Mouse (Mus musculus) T-helper 17 cell (primary cell): ENCODE results near the gene Tspyl4.

Source experiments
- in situ Hi-C, 2 experiments: fragments of 300-600 bp; cut with MboI, MseI; formaldehyde crosslinking; loops; 1 replicate in 1 of 2; 2 replicates in 1 of 2; pipeline ENCODE4 v1.15.1; 2025; ENCODE audit warnings: high pct_unique_total_duplicates in 2 of 2

Gene Tspyl4

DNA sequence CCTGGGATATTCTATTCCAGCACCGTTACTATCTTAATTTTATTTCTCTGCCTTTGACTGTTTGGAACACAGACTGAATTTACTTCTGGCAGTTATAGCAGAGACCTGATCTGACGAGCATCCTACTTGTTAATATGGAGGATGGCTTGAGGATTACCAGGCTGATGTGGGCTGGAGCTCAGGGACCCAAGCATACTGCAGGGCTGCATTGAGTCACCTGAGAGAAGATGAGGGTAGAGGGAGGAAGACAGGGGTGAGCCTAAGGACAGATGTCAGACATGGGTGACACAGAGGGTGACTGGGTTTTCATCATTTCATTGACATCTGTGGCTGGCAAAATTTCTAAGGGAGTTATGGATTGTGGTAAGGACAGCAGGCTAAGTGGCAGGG, 20.0 kb downstream of the Tspyl4 start:
- in situ Hi-C loops, result no loop called here

DNA sequence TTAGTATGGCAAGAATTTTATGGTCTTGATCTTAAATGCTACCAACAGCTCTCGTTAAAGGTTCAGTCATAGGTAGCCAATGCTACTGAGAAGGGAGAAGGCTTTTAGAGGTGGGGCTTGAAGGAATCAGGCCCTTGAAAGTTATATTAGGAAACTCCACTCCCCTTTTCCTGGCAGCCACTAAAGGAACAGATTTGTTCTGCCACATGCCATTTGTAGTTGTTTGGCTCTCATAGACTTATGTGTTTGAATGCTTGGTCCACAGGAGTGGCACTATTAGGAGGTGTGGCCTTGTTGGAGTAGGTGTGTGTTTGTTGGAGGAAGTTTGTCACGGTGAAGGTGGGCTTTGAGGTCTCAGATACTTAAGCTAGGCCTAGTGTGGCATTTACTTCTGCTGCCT, 23.6 kb downstream of the Tspyl4 start:
- in situ Hi-C loops, result no loop called here

DNA sequence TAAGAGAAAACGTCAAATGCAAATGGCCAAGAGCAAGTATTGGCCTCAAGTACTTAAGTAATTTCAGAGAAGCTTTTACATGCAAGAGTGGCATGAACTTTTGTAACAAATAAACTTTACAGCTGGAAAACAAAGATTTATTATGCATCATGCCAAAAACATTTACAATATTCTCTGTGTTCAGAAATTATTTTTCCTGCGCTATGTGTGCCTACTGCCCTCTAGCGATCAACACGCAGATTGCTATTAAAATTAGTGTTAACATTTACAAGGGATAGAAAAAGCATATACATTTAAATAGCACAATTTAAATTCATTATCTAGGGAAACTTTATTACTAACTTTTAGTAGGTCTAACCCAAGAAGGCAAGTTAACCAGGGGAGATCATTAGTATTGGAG, 29.5 kb downstream of the Tspyl4 start:
- in situ Hi-C loops, result no loop called here

DNA sequence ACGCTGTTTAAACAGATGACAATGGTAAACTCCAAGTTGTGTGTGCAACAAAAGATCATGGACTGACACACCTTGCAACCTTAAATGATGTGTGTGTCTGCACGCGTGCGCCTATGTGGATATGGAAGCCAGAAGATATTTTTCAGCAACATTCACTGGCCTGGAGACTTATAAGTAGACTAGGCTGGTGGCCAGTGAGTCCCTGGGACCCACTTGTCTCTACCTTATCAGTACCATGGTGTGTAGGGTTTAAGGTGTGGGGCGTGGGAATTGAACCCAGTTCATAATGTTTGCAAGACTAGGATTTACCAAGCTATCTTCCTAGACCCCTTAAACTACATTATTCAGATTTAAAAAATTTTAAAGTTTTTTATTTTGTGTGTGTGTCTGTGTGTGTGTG, 29.9 kb downstream of the Tspyl4 start:
- in situ Hi-C loops, result no loop called here

DNA sequence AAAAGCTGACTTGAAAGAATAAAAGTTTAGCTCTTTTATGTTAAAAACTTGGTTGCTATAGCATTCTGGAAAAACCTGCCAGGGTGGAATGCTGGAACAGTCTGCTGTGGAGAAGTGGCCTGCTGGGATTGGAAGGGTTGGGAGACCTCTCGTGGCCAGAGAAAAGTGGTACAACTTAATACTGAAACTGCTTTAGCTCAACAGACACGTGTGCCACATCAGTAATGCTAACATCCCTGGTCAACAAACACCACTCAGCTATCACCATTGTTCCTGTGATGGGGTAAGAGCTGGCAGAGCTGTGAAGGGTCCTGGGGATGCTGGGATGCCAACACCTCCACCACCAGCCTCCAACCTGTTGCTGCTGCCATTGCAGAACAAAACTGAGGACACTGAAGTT, 31.1 kb downstream of the Tspyl4 start:
- in situ Hi-C loops, result no loop called here

DNA sequence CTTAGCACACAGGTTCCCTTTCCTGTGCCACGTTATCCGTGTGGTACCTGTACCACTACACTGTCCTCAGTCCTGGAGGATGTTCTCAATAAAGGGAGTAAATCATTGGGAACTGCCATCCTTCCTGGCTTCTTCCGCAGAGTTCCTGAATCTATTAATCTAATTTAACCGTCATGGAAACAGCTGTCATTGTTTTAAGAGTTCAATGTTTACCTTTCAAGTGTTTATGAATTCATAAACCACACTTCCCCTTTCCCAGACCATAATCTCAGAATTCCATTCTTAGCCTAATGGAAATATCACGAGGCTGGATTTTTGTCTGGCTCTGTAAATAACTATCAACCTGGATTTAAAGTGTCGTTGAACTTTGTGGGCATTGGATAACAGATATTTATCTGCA, 43.8 kb downstream of the Tspyl4 start:
- in situ Hi-C loops, result no loop called here

DNA sequence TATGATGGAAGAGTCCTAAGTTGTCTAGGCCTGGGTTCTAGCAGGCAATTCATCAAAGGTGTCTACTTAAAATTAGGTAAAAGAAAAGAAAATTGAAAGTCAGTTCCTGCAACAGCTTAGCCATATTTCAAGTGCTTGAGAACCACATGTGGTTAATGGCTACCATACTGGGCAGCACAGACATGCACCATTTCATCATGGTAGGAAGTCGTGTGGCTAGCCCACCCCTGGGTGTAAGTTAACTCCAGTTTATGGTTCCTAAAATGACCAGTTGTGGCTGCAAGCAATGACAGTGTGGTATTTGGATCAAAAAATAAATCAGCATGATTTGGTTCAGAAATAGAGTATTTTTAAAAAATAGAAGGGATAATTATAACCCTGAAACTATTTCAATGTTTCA, 44.6 kb downstream of the Tspyl4 start:
- in situ Hi-C loops, result no loop called here
